Mouse (Mus musculus): ENCODE data around the gene Exoc4. TPM values are rescaled to one million over a fixed set of nuclear protein-coding genes. Genes with fewer than 3 reads are reported as not detected.

Gene Exoc4
- polyA plus RNA-seq, 1 experiment from 2014 or later = 25.4 TPM

GRCm38 (mm10) chr6:33256638-33257037 is 7.8 kb downstream of the Exoc4 start:
- 79% methylated on average over 4 of the region's 4 CpGs for WGBS
- H3K9me3 ChIP-seq (ENCODE audit: control insufficient read depth, low read length) = no peaks in the 10 kb centered on the region
- H3K27ac ChIP-seq (ENCODE audit: low read depth, low read length) = no peak overlapping the region
- no peaks in the 10 kb centered on the region for H3K27me3 ChIP-seq (ENCODE audit: control insufficient read depth, insufficient read depth, low read length)
- no peak overlapping the region for H3K9ac ChIP-seq (ENCODE audit: low read length)
- no peak for ATAC-seq (ENCODE audit: insufficient read depth, low FRiP score, low TSS enrichment)
- H3K4me2 ChIP-seq (ENCODE audit: low read depth) = no peak overlapping the region
- H3K36me3 ChIP-seq (ENCODE audit: control insufficient read depth, insufficient read depth, low read length) = no peaks in the 10 kb centered on the region
- DNase-seq (ENCODE audit: low spot score) = no peak
- no peak overlapping the region for H3K4me3 ChIP-seq (ENCODE audit: low read depth, low read length)
- no peaks in the 10 kb centered on the region for H3K4me1 ChIP-seq (ENCODE audit: control insufficient read depth, insufficient read depth, low read length)

GRCm38 (mm10) chr6:33257076-33257789 is 8.3 kb downstream of the Exoc4 start:
- H3K27ac ChIP-seq (ENCODE audit: low read depth, low read length) = no peak overlapping the region
- 80% methylated on average over 5 of the region's 5 CpGs for WGBS
- no peak for DNase-seq (ENCODE audit: low spot score)
- H3K9me3 ChIP-seq (ENCODE audit: control insufficient read depth, low read length) = no peaks in the 10 kb centered on the region
- H3K9ac ChIP-seq (ENCODE audit: low read length) = no peak overlapping the region
- H3K27me3 ChIP-seq (ENCODE audit: control insufficient read depth, insufficient read depth, low read length) = no peaks in the 10 kb centered on the region
- H3K4me3 ChIP-seq (ENCODE audit: low read depth, low read length) = no peak overlapping the region
- no peak for ATAC-seq (ENCODE audit: insufficient read depth, low FRiP score, low TSS enrichment)
- H3K4me2 ChIP-seq (ENCODE audit: low read depth) = no peak overlapping the region
- H3K36me3 ChIP-seq (ENCODE audit: control insufficient read depth, insufficient read depth, low read length) = no peaks in the 10 kb centered on the region
- H3K4me1 ChIP-seq (ENCODE audit: control insufficient read depth, insufficient read depth, low read length) = no peaks in the 10 kb centered on the region

DNA sequence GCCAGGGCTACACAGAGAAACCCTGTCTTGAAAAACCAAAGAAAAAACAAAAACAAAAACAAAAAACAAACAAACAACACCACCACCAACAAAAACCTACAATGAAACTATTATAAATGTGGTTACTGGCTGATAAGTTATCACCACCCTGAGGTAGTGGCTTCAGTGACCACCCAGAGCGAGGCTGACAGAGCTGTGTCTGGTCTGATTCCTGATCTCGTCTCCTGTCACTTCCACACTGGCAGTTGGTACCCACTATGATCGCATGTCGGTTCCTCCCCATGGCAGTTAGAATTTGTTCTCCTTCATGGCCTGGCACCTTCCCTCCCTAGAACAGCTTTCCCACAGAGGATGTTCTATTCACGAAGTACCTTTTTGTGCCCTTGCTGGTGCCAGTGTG is 11.0 kb downstream of the Exoc4 start:
- H3K9me3 ChIP-seq (ENCODE audit: control insufficient read depth, low read length) = no peaks in the 10 kb centered on the region
- no peaks in the 10 kb centered on the region for H3K36me3 ChIP-seq (ENCODE audit: control insufficient read depth, insufficient read depth, low read length)
- ATAC-seq (ENCODE audit: insufficient read depth, low FRiP score, low TSS enrichment) = no peak
- H3K9ac ChIP-seq (ENCODE audit: low read length) = no peak overlapping the region
- no peak overlapping the region for H3K4me3 ChIP-seq (ENCODE audit: low read depth, low read length)
- no peaks in the 10 kb centered on the region for H3K4me1 ChIP-seq (ENCODE audit: control insufficient read depth, insufficient read depth, low read length)
- WGBS = 91% methylated on average over 5 of the region's 5 CpGs
- H3K27me3 ChIP-seq (ENCODE audit: control insufficient read depth, insufficient read depth, low read length) = no peaks in the 10 kb centered on the region
- DNase-seq (ENCODE audit: low spot score) = no peak
- H3K4me2 ChIP-seq (ENCODE audit: low read depth) = no peak overlapping the region
- H3K27ac ChIP-seq (ENCODE audit: low read depth, low read length) = no peak overlapping the region

DNA sequence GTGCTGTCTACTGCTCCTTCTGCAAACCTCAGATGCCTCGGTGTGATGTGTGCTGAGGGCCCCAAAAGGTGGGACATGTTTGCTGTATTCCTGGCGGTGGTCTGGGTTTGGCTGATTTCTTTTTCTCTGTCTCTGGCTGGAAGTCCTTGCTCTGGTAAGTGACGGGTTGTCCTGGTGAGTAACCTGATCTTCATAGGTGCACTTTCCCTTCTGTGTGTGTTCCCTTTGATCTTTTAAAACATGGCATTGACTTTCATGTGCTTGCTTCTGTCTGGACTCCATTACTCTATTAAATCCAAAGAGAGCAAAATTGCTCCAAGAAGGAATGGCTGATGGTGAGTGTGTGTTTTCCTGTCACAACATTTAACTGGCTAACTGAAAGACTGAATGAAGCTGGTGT is 12.7 kb downstream of the Exoc4 start:
- no peak for DNase-seq (ENCODE audit: low spot score)
- Histone ChIP-seq H3K9ac (ENCODE audit: low read length) (no peak overlapping the region), H3K27ac (ENCODE audit: low read depth, low read length) (no peak overlapping the region), H3K4me1 (ENCODE audit: control insufficient read depth, insufficient read depth, low read length) (no peaks in the 10 kb centered on the region), H3K36me3 (ENCODE audit: control insufficient read depth, insufficient read depth, low read length) (no peaks in the 10 kb centered on the region), H3K27me3 (ENCODE audit: control insufficient read depth, insufficient read depth, low read length) (no peaks in the 10 kb centered on the region), H3K4me2 (ENCODE audit: low read depth) (no peak overlapping the region), H3K9me3 (ENCODE audit: control insufficient read depth, low read length) (no peaks in the 10 kb centered on the region), H3K4me3 (ENCODE audit: low read depth, low read length) (no peak overlapping the region)
- WGBS = 83% methylated on average over 3 of the region's 3 CpGs
- no peak for ATAC-seq (ENCODE audit: insufficient read depth, low FRiP score, low TSS enrichment)

GRCm38 (mm10) chr6:33263950-33264349 is 15.1 kb downstream of the Exoc4 start:
- ATAC-seq (ENCODE audit: insufficient read depth, low FRiP score, low TSS enrichment) (no peak), DNase-seq (ENCODE audit: low spot score) (no peak)
- Histone ChIP-seq H3K27ac (ENCODE audit: low read depth, low read length) (no peak overlapping the region), H3K9me3 (ENCODE audit: control insufficient read depth, low read length) (no peaks in the 10 kb centered on the region), H3K9ac (ENCODE audit: low read length) (no peak overlapping the region), H3K4me1 (ENCODE audit: control insufficient read depth, insufficient read depth, low read length) (no peaks in the 10 kb centered on the region), H3K4me2 (ENCODE audit: low read depth) (no peak overlapping the region), H3K27me3 (ENCODE audit: control insufficient read depth, insufficient read depth, low read length) (no peaks in the 10 kb centered on the region), H3K4me3 (ENCODE audit: low read depth, low read length) (no peak overlapping the region), H3K36me3 (ENCODE audit: control insufficient read depth, insufficient read depth, low read length) (no peaks in the 10 kb centered on the region)
- 79% methylated on average over 5 of the region's 5 CpGs for WGBS

- Histone ChIP-seq H3K9ac (ENCODE audit: low read length) (no peak overlapping the region), H3K36me3 (ENCODE audit: control insufficient read depth, insufficient read depth, low read length) (no peaks in the 10 kb centered on the region), H3K9me3 (ENCODE audit: control insufficient read depth, low read length) (no peaks in the 10 kb centered on the region), H3K27ac (ENCODE audit: low read depth, low read length) (no peak overlapping the region), H3K4me3 (ENCODE audit: low read depth, low read length) (no peak overlapping the region), H3K4me1 (ENCODE audit: control insufficient read depth, insufficient read depth, low read length) (no peaks in the 10 kb centered on the region), H3K27me3 (ENCODE audit: control insufficient read depth, insufficient read depth, low read length) (no peaks in the 10 kb centered on the region), H3K4me2 (ENCODE audit: low read depth) (no peak overlapping the region)
- ATAC-seq (ENCODE audit: insufficient read depth, low FRiP score, low TSS enrichment) (no peak), DNase-seq (ENCODE audit: low spot score) (no peak)
- WGBS = 90% methylated on average over 2 of the region's 2 CpGs
These were observed 15.5 kb downstream of the Exoc4 start for GRCm38 (mm10) chr6:33264388-33264787.

DNA sequence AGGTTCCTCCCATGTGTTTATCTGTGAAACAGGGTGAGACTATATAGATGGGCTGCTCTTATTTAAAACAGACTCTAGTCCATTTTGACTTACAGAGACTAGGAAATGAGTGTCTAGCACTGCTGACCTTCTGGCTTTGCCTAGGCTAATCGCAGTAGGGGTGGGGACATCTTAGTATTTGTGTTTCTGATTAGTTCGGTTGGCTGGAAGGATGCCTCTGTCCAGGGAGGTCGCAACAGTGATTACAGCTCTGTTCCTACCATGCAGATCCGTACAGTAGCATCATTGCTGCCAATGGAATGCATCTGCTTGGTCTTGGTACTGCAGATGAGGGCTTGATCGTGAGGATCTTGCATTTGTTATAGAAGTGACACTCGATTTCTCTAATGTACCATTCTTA is 18.7 kb downstream of the Exoc4 start:
- DNase-seq (ENCODE audit: low spot score) (no peak), ATAC-seq (ENCODE audit: insufficient read depth, low FRiP score, low TSS enrichment) (no peak)
- Histone ChIP-seq H3K9ac (ENCODE audit: low read length) (no peak overlapping the region), H3K27ac (ENCODE audit: low read depth, low read length) (no peak overlapping the region), H3K4me3 (ENCODE audit: low read depth, low read length) (no peak overlapping the region), H3K4me2 (ENCODE audit: low read depth) (no peak overlapping the region), H3K27me3 (ENCODE audit: control insufficient read depth, insufficient read depth, low read length) (no peaks in the 10 kb centered on the region), H3K9me3 (ENCODE audit: control insufficient read depth, low read length) (no peaks in the 10 kb centered on the region), H3K36me3 (ENCODE audit: control insufficient read depth, insufficient read depth, low read length) (no peaks in the 10 kb centered on the region), H3K4me1 (ENCODE audit: control insufficient read depth, insufficient read depth, low read length) (no peaks in the 10 kb centered on the region)
- 89% methylated on average over 6 of the region's 6 CpGs for WGBS

- Histone ChIP-seq H3K36me3 (ENCODE audit: control insufficient read depth, insufficient read depth, low read length) (no peaks in the 10 kb centered on the region), H3K4me2 (ENCODE audit: low read depth) (no peak overlapping the region), H3K9ac (ENCODE audit: low read length) (no peak overlapping the region), H3K27ac (ENCODE audit: low read depth, low read length) (no peak overlapping the region), H3K4me3 (ENCODE audit: low read depth, low read length) (no peak overlapping the region), H3K9me3 (ENCODE audit: control insufficient read depth, low read length) (no peaks in the 10 kb centered on the region), H3K4me1 (ENCODE audit: control insufficient read depth, insufficient read depth, low read length) (no peaks in the 10 kb centered on the region), H3K27me3 (ENCODE audit: control insufficient read depth, insufficient read depth, low read length) (no peaks in the 10 kb centered on the region)
- 73% methylated on average over 3 of the region's 3 CpGs for WGBS
- no peak for ATAC-seq (ENCODE audit: insufficient read depth, low FRiP score, low TSS enrichment)
- no peak for DNase-seq (ENCODE audit: low spot score)
These were observed 34.6 kb downstream of the Exoc4 start for GRCm38 (mm10) chr6:33283523-33283922.

DNA sequence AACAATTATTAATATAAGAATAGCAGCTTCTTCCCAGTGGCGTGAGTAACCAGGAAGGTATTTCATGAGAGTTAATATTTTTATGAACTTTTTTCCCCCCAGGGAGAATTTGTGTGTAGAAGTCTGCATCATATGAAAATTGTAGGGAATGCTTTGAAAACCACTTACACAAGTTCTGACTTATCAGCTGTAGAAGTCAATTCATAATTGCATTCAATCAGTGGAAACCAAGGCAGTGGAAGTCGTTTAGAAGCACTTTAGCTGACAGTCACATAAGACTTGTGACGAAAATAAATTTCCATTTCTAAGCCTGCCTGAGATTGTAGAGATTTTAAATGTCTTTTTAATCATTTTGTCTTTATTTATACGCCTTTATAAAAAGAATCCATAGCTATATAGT is 35.1 kb downstream of the Exoc4 start:
- H3K9me3 ChIP-seq (ENCODE audit: control insufficient read depth, low read length) = no peaks in the 10 kb centered on the region
- no peak overlapping the region for H3K4me3 ChIP-seq (ENCODE audit: low read depth, low read length)
- 78% methylated on average over 4 of the region's 4 CpGs for WGBS
- H3K36me3 ChIP-seq (ENCODE audit: control insufficient read depth, insufficient read depth, low read length) = no peaks in the 10 kb centered on the region
- no peak overlapping the region for H3K27ac ChIP-seq (ENCODE audit: low read depth, low read length)
- DNase-seq (ENCODE audit: low spot score) (no peak), ATAC-seq (ENCODE audit: insufficient read depth, low FRiP score, low TSS enrichment) (no peak)
- no peak overlapping the region for H3K4me2 ChIP-seq (ENCODE audit: low read depth)
- H3K4me1 ChIP-seq (ENCODE audit: control insufficient read depth, insufficient read depth, low read length) = no peaks in the 10 kb centered on the region
- H3K9ac ChIP-seq (ENCODE audit: low read length) = no peak overlapping the region
- H3K27me3 ChIP-seq (ENCODE audit: control insufficient read depth, insufficient read depth, low read length) = no peaks in the 10 kb centered on the region
